In the genomic region with DNA sequence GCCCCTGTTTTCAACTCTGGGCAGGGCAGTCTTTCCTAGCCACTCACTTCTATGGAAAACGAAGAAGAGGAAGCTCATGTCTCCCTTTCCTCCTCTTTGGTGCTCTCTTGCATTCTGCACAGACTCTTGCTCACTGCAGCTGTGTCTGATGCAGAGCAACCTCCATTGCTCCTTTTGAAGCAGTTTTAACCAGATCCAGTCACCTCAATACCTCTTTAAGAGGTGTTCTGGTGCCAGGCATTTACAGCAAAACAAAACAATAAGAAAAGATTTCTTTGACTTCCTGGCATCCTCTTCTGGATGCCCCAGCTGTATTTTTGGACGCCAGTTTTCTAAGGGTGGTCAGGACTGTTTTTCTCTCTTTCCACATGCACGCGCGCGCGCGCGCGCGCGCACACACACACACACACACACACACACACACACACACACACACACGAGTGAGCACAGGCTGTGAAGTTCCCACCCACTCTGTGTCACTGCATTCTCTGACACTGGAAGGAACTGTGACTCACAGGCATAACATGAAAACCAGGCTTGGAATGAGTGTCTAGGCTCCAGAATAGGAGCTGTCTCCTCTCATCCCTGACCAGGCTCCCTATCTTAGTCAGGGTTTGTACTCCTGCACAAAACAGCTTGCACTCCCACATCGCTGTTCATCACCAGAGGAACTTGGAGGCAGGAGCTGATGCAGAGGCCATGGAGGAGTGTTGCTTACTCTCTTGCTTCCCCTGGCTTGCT, we compare ENCODE assay signal across 9 mouse cellular contexts. TPM values are rescaled to one million over a fixed set of nuclear protein-coding genes. Genes with fewer than 3 reads are reported as not detected.
DNase-seq lines count a peak whose midpoint lies in the region; ATAC-seq and TF ChIP-seq lines count a peak whose summit lies in the region.
"Had no signal": no experiment of that assay in that cellular context is flagged by ENCODE, and none has a peak within 500 bp of the region (broad histone marks: within the 10 kb centered on the region; RNA-seq: fewer than 3 reads in every experiment).

No protein-coding gene starts in this region.

- peak overlapping the region; percentile 44; the same call in 1 of the 2 replicates for H3K27ac ChIP-seq in testis, adult 2 months (ENCODE audit: control insufficient read depth, insufficient read depth, low read depth, low read length)
- H3K27ac ChIP-seq in olfactory bulb, adult 2 months (ENCODE audit: insufficient read depth, low read depth, low read length), result peak overlapping the region; percentile 87

- no peak overlapping the region for H3K4me3 ChIP-seq in testis, adult 2 months (ENCODE audit: control insufficient read depth, low read depth, low read length)
- H3K4me3 ChIP-seq in olfactory bulb, adult 2 months (ENCODE audit: insufficient read depth, low read depth, low read length), result no peak overlapping the region

- no peak for TF ChIP-seq CTCF in testis, adult 2 months (IDR thresholded peaks at IDR 0.05; ENCODE audit: control insufficient read depth, insufficient read depth, insufficient replicate concordance, low read depth, low read length)
- no peak for TF ChIP-seq CTCF in olfactory bulb, adult 2 months (IDR thresholded peaks at IDR 0.05; ENCODE audit: insufficient read depth, low read depth, low read length)

- DNase-seq in frontal cortex, adult 2 months (ENCODE audit: extremely low spot score in 1 of 2, low spot score in 1 of 2), result peak; percentile 78 to 79
- no peak for DNase-seq in frontal cortex, postnatal 25 days (ENCODE audit: low spot score in 2 of 2)
- DNase-seq in testis, postnatal 14 days (ENCODE audit: low spot score), result no peak
- peak; percentile 40 to 48 for DNase-seq in heart, postnatal 10 days
- DNase-seq in urinary bladder, postnatal 25 days (ENCODE audit: low spot score), result no peak

- no peak for TF ChIP-seq POLR2A in testis, adult 2 months (IDR thresholded peaks at IDR 0.05; ENCODE audit: control insufficient read depth, low read depth, low read length)
- TF ChIP-seq POLR2A in olfactory bulb, adult 2 months (IDR thresholded peaks at IDR 0.05; ENCODE audit: insufficient read depth, low read depth, low read length), result no peak

- intact Hi-C loops in heart, postnatal 10 days (cut with DNase I), result loop anchor here (5.0 kb wide), 2 partner anchors 65 to 120 kb away; a partner anchor contains a TSS

- WGBS in olfactory bulb, adult 2 months, result 48% methylated on average over 14 of the region's 14 CpGs

- H3K27me3 ChIP-seq in testis, adult 2 months (ENCODE audit: control insufficient read depth, insufficient read depth, low read length), result no peaks in the 10 kb centered on the region

- H3K36me3 ChIP-seq in testis, adult 2 months (ENCODE audit: control insufficient read depth, insufficient read depth, low read length), result no peaks in the 10 kb centered on the region

- H3K4me1 ChIP-seq in testis, adult 2 months (ENCODE audit: control insufficient read depth, insufficient read depth, low read length), result peaks cover 14% of the 10 kb centered on the region
- peaks cover 26% of the 10 kb centered on the region for H3K4me1 ChIP-seq in olfactory bulb, adult 2 months (ENCODE audit: control insufficient read depth, insufficient read depth, low read length)

- ATAC-seq in monocyte, adult 5-6 weeks (replicated peaks; ENCODE audit: insufficient number of reproducible peaks, low FRiP score, low TSS enrichment, poor library complexity, severe bottlenecking), result no peak

RNA-seq across cellular contexts. Expression of a gene that starts 2.5 kb away (rescaled TPM):
- polyA plus RNA-seq in frontal cortex, adult 2 months (2012; rRNA removed), result not detected in 2 replicates
- not detected in 2 replicates for polyA plus RNA-seq in testis, adult 2 months (2012; rRNA removed)
- not detected for total RNA-seq in heart, postnatal 10 days (2021)
- polyA plus RNA-seq in olfactory bulb, adult 2 months (2012; ENCODE audit: insufficient read depth, insufficient read length, low replicate concordance, missing spikeins), result not detected in 2 replicates
- total RNA-seq in monocyte, adult 5-6 weeks (2017), result not detected in 3 replicates
- polyA plus RNA-seq: large intestine, adult 2 months had no signal

RNA-seq across cellular contexts. Expression of a gene that starts 14.2 kb away (rescaled TPM):
- not detected in 2 replicates for polyA plus RNA-seq in frontal cortex, adult 2 months (2012; rRNA removed)
- not detected in 2 replicates for polyA plus RNA-seq in testis, adult 2 months (2012; rRNA removed)
- not detected for total RNA-seq in heart, postnatal 10 days (2021)
- polyA plus RNA-seq in olfactory bulb, adult 2 months (2012; ENCODE audit: insufficient read depth, insufficient read length, low replicate concordance, missing spikeins), result not detected in 2 replicates
- not detected in 3 replicates for total RNA-seq in monocyte, adult 5-6 weeks (2017)
- polyA plus RNA-seq: large intestine, adult 2 months had no signal

RNA-seq across cellular contexts. Expression of a gene that starts 16.0 kb away (rescaled TPM):
- polyA plus RNA-seq in frontal cortex, adult 2 months (2012; rRNA removed), result 13.9 and 14.5 TPM in 2 replicates
- polyA plus RNA-seq in testis, adult 2 months (2012; rRNA removed), result 0.96 and 1.9 TPM in 2 replicates
- 10 to 100 TPM; 10.3 to 11.7 TPM for total RNA-seq in heart, postnatal 10 days (2021)
- not detected in 2 replicates for polyA plus RNA-seq in olfactory bulb, adult 2 months (2012; ENCODE audit: insufficient read depth, insufficient read length, low replicate concordance, missing spikeins)
- total RNA-seq in monocyte, adult 5-6 weeks (2017), result 562 to 1,115 TPM (median 1,082 TPM) in 3 replicates

RNA-seq across cellular contexts. Expression of a gene that starts 20.8 kb away (rescaled TPM):
- 186 and 213 TPM in 2 replicates for polyA plus RNA-seq in frontal cortex, adult 2 months (2012; rRNA removed)
- polyA plus RNA-seq in testis, adult 2 months (2012; rRNA removed), result not detected in 2 replicates
- total RNA-seq in heart, postnatal 10 days (2021), result not detected
- polyA plus RNA-seq in olfactory bulb, adult 2 months (2012; ENCODE audit: insufficient read depth, insufficient read length, low replicate concordance, missing spikeins), result not detected in 2 replicates
- not detected in 3 replicates for total RNA-seq in monocyte, adult 5-6 weeks (2017)
- polyA plus RNA-seq: large intestine, adult 2 months had no signal

RNA-seq across cellular contexts. Expression of a gene that starts 25.2 kb away (rescaled TPM):
- polyA plus RNA-seq in frontal cortex, adult 2 months (2012; rRNA removed), result 50.6 and 60.9 TPM in 2 replicates
- 13.0 and 20.8 TPM in 2 replicates for polyA plus RNA-seq in testis, adult 2 months (2012; rRNA removed)
- total RNA-seq in heart, postnatal 10 days (2021), result 10 to 100 TPM; 81.8 to 85.3 TPM
- not detected in 2 replicates for polyA plus RNA-seq in olfactory bulb, adult 2 months (2012; ENCODE audit: insufficient read depth, insufficient read length, low replicate concordance, missing spikeins)
- total RNA-seq in monocyte, adult 5-6 weeks (2017), result 318 to 564 TPM (median 521 TPM) in 3 replicates

Comparison
In these comparisons a context has a peak if more than half of its experiments do, and no peak if none do; other contexts are left out.
1. DNase-seq: peak in frontal cortex, adult 2 months (2 of 2) and heart, postnatal 10 days (2 of 2); none in frontal cortex, postnatal 25 days (0 of 2), testis, postnatal 14 days (single experiment) and urinary bladder, postnatal 25 days (single experiment).